In genomic region chr15:12337779-12338137, GRCm38 (mm10) we compare ENCODE assay signal across 17 mouse cellular contexts. TPM values are rescaled to one million over a fixed set of nuclear protein-coding genes. Genes with fewer than 3 reads are reported as not detected.
"Had no signal": no experiment of that assay in that cellular context is flagged by ENCODE, and none has a peak within 500 bp of the region (broad histone marks: within the 10 kb centered on the region; RNA-seq: fewer than 3 reads in every experiment).

No protein-coding gene starts in this region.

- H3K27me3 ChIP-seq: limb, embryonic 15.5 days; megakaryocyte, embryonic 14.5 days; midbrain, embryonic 15.5 days; neural tube, embryonic 13.5 days; stomach, embryonic 15.5 days had no signal

- H3K9me3 ChIP-seq: limb, embryonic 15.5 days; megakaryocyte, embryonic 14.5 days; midbrain, embryonic 15.5 days; neural tube, embryonic 13.5 days; stomach, embryonic 15.5 days had no signal

- ATAC-seq: midbrain, embryonic 15.5 days had no signal

- H3K4me3 ChIP-seq: left cerebral cortex, adult 2 months; limb, embryonic 15.5 days; megakaryocyte, embryonic 14.5 days; midbrain, embryonic 15.5 days; neural tube, embryonic 13.5 days; stomach, embryonic 15.5 days had no signal

- H3K9ac ChIP-seq: limb, embryonic 15.5 days; lung, embryonic 14.5 days; midbrain, embryonic 15.5 days; neural tube, embryonic 13.5 days; stomach, embryonic 15.5 days had no signal

- DNase-seq: kidney, adult 2 months; kidney, postnatal 25 days; lung, embryonic 14.5 days; lung, postnatal 10 days; lung, postnatal 4 days; retina, postnatal 1 day; right cerebral cortex, postnatal 4 days; spleen, adult 18-20 months; thymus, adult 2 months; thymus, postnatal 25 days had no signal

- H3K4me1 ChIP-seq: stomach, embryonic 15.5 days had no signal

- H3K4me2 ChIP-seq: limb, embryonic 15.5 days; lung, embryonic 14.5 days; midbrain, embryonic 11.5 days; midbrain, embryonic 15.5 days; neural tube, embryonic 13.5 days; stomach, embryonic 15.5 days had no signal

- H3K27ac ChIP-seq: left cerebral cortex, adult 2 months; limb, embryonic 15.5 days; midbrain, embryonic 15.5 days; neural tube, embryonic 13.5 days; stomach, embryonic 15.5 days had no signal

- H3K36me3 ChIP-seq: neural tube, embryonic 13.5 days had no signal

RNA-seq across cellular contexts. Expression of gene 1810049J17Rik, which starts 16.1 kb away (rescaled TPM):
- polyA plus RNA-seq: kidney, adult 2 months; thymus, adult 2 months had no signal
